Mouse (Mus musculus): Measurements from ENCODE around the gene Mylpf. TPM values are rescaled to one million over a fixed set of nuclear protein-coding genes. Genes with fewer than 3 reads are reported as not detected.

Gene Mylpf
- polyA plus RNA-seq, 1 experiment from 2014 or later, result 47.4 TPM

- no peak for ATAC-seq (ENCODE audit: low read depth)
- no peaks in the 10 kb centered on the region for H3K27me3 ChIP-seq (ENCODE audit: control insufficient read depth, insufficient read depth, low read depth, low read length)
- no peaks in the 10 kb centered on the region for H3K9me3 ChIP-seq (ENCODE audit: control insufficient read depth, low read length)
- H3K4me1 ChIP-seq (replicated peaks; ENCODE audit: control insufficient read depth, insufficient read depth, low read length), result no peaks in the 10 kb centered on the region
- no peak overlapping the region for H3K9ac ChIP-seq (ENCODE audit: low read length)
- no peak overlapping the region for H3K4me3 ChIP-seq (ENCODE audit: low read length)
- H3K36me3 ChIP-seq (ENCODE audit: control insufficient read depth, insufficient read depth, low read length), result no peaks in the 10 kb centered on the region
- 70% methylated on average over 6 of the region's 6 CpGs for WGBS
- no peak overlapping the region for H3K4me2 ChIP-seq (ENCODE audit: low read depth, low read length)
- H3K27ac ChIP-seq (ENCODE audit: low read length), result no peak overlapping the region
Observed at GRCm38 (mm10) chr7:127183828-127184227, 24.9 kb upstream of the Mylpf start.

DNA sequence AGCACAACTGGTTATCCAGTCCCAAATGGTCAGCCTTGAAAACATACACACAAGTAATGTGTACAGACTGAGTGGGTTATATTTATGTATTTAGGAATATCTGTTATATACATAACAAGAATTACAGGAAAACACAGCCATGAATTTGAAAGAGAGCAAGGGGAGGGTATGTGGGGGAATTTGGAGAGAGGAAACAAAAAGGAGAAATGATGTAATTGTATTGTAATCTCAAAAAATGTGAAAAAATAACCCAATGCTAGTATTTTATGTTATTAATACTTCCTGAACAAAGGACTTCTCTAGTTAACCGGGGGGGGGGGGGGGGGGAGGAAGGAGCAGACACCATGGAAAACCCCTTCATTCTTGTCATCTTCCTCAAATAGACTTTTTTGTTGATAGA lies 24.0 kb upstream of the Mylpf start:
- H3K36me3 ChIP-seq (ENCODE audit: control insufficient read depth, insufficient read depth, low read length), result no peaks in the 10 kb centered on the region
- H3K4me3 ChIP-seq (ENCODE audit: low read length), result no peak overlapping the region
- no peak overlapping the region for H3K4me2 ChIP-seq (ENCODE audit: low read depth, low read length)
- H3K9ac ChIP-seq (ENCODE audit: low read length), result no peak overlapping the region
- H3K4me1 ChIP-seq (replicated peaks; ENCODE audit: control insufficient read depth, insufficient read depth, low read length), result no peaks in the 10 kb centered on the region
- 10% methylated on average over 1 of the region's 1 CpGs for WGBS
- H3K9me3 ChIP-seq (ENCODE audit: control insufficient read depth, low read length), result no peaks in the 10 kb centered on the region
- no peak for ATAC-seq (ENCODE audit: low read depth)
- no peaks in the 10 kb centered on the region for H3K27me3 ChIP-seq (ENCODE audit: control insufficient read depth, insufficient read depth, low read depth, low read length)
- no peak overlapping the region for H3K27ac ChIP-seq (ENCODE audit: low read length)

DNA sequence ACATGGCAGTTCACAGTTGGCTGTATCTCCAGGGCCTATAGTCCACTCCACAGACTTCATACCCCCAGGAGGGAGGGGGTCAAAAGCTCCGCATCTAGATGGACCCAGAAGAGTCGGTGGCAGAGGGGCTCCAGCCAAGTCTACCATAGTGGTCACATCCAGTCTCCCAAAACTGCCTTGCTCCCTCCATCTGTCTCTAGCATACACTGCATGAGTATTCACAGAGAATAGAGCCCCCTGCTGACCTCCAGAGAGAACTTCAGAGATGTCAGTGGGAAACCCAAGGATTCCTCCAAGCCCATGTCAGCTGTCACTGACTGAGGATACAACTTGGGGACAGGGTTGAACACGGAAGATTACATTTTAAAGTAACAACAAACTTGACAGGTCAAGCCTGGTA lies 23.1 kb upstream of the Mylpf start:
- H3K27me3 ChIP-seq (ENCODE audit: control insufficient read depth, insufficient read depth, low read depth, low read length), result no peaks in the 10 kb centered on the region
- WGBS, result 56% methylated on average over 3 of the region's 3 CpGs
- ATAC-seq (ENCODE audit: low read depth), result 0 out of 2 replicates have a peak, but pooled peaks have one; percentile 43

GRCm38 (mm10) chr7:127187351-127187750 lies 21.3 kb upstream of the Mylpf start:
- Histone ChIP-seq H3K27ac (ENCODE audit: low read length) (no peak overlapping the region), H3K4me2 (ENCODE audit: low read depth, low read length) (no peak overlapping the region), H3K9ac (ENCODE audit: low read length) (no peak overlapping the region), H3K36me3 (ENCODE audit: control insufficient read depth, insufficient read depth, low read length) (peaks cover 9% of the 10 kb centered on the region), H3K4me1 (replicated peaks; ENCODE audit: control insufficient read depth, insufficient read depth, low read length) (no peaks in the 10 kb centered on the region), H3K4me3 (ENCODE audit: low read length) (no peak overlapping the region), H3K9me3 (ENCODE audit: control insufficient read depth, low read length) (no peaks in the 10 kb centered on the region), H3K27me3 (ENCODE audit: control insufficient read depth, insufficient read depth, low read depth, low read length) (no peaks in the 10 kb centered on the region)
- WGBS, result 67% methylated on average over 9 of the region's 10 CpGs
- no peak for ATAC-seq (ENCODE audit: low read depth)

More for the DNA sequence above, 23.1 kb upstream of the Mylpf start:
- Histone ChIP-seq H3K4me3 (ENCODE audit: low read length) (no peak overlapping the region), H3K36me3 (ENCODE audit: control insufficient read depth, insufficient read depth, low read length) (no peaks in the 10 kb centered on the region), H3K9me3 (ENCODE audit: control insufficient read depth, low read length) (no peaks in the 10 kb centered on the region), H3K27ac (ENCODE audit: low read length) (no peak overlapping the region), H3K4me2 (ENCODE audit: low read depth, low read length) (no peak overlapping the region), H3K4me1 (replicated peaks; ENCODE audit: control insufficient read depth, insufficient read depth, low read length) (no peaks in the 10 kb centered on the region), H3K9ac (ENCODE audit: low read length) (no peak overlapping the region)

GRCm38 (mm10) chr7:127188305-127189276 lies 20.1 kb upstream of the Mylpf start:
- Histone ChIP-seq H3K36me3 (ENCODE audit: control insufficient read depth, insufficient read depth, low read length) (peaks cover 18% of the 10 kb centered on the region), H3K4me3 (ENCODE audit: low read length) (no peak overlapping the region), H3K4me2 (ENCODE audit: low read depth, low read length) (no peak overlapping the region), H3K27me3 (ENCODE audit: control insufficient read depth, insufficient read depth, low read depth, low read length) (no peaks in the 10 kb centered on the region), H3K9me3 (ENCODE audit: control insufficient read depth, low read length) (no peaks in the 10 kb centered on the region), H3K9ac (ENCODE audit: low read length) (no peak overlapping the region), H3K27ac (ENCODE audit: low read length) (no peak overlapping the region), H3K4me1 (replicated peaks; ENCODE audit: control insufficient read depth, insufficient read depth, low read length) (no peaks in the 10 kb centered on the region)
- 78% methylated on average over 17 of the region's 17 CpGs for WGBS
- no peak for ATAC-seq (ENCODE audit: low read depth)

DNA sequence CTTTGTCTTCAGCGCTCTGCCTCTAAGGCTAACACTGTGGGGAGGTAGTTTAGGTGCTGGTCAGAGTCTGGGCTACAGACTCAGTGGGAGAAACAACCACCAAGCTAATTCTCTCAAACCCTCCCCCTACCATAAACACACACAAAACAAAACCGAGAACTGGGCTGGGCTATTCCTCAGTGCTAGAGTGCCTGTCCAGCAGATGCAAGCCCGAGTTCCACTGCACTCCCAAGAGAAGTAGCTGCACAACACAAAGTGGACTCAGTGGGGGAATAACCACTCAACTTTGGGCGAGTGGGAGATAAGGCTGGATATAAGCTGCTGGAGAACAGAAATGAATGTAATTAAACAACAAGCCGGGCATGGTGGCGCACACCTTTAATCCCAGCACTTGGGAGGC lies 18.0 kb upstream of the Mylpf start:
- H3K36me3 ChIP-seq (ENCODE audit: control insufficient read depth, insufficient read depth, low read length), result peaks cover 25% of the 10 kb centered on the region
- H3K9ac ChIP-seq (ENCODE audit: low read length), result no peak overlapping the region
- H3K27ac ChIP-seq (ENCODE audit: low read length), result no peak overlapping the region
- WGBS, result 76% methylated on average over 6 of the region's 6 CpGs
- no peak overlapping the region for H3K4me3 ChIP-seq (ENCODE audit: low read length)
- H3K4me2 ChIP-seq (ENCODE audit: low read depth, low read length), result no peak overlapping the region
- H3K27me3 ChIP-seq (ENCODE audit: control insufficient read depth, insufficient read depth, low read depth, low read length), result no peaks in the 10 kb centered on the region
- no peaks in the 10 kb centered on the region for H3K9me3 ChIP-seq (ENCODE audit: control insufficient read depth, low read length)
- no peak for ATAC-seq (ENCODE audit: low read depth)
- H3K4me1 ChIP-seq (replicated peaks; ENCODE audit: control insufficient read depth, insufficient read depth, low read length), result peaks cover 10% of the 10 kb centered on the region

GRCm38 (mm10) chr7:127192989-127193388 lies 15.7 kb upstream of the Mylpf start:
- Histone ChIP-seq H3K4me1 (replicated peaks; ENCODE audit: control insufficient read depth, insufficient read depth, low read length) (peaks cover 17% of the 10 kb centered on the region), H3K4me2 (ENCODE audit: low read depth, low read length) (no peak overlapping the region), H3K36me3 (ENCODE audit: control insufficient read depth, insufficient read depth, low read length) (peaks cover 36% of the 10 kb centered on the region), H3K4me3 (ENCODE audit: low read length) (no peak overlapping the region), H3K9ac (ENCODE audit: low read length) (no peak overlapping the region), H3K27ac (ENCODE audit: low read length) (no peak overlapping the region), H3K9me3 (ENCODE audit: control insufficient read depth, low read length) (no peaks in the 10 kb centered on the region), H3K27me3 (ENCODE audit: control insufficient read depth, insufficient read depth, low read depth, low read length) (no peaks in the 10 kb centered on the region)
- no peak for ATAC-seq (ENCODE audit: low read depth)
- 89% methylated on average over 5 of the region's 5 CpGs for WGBS

DNA sequence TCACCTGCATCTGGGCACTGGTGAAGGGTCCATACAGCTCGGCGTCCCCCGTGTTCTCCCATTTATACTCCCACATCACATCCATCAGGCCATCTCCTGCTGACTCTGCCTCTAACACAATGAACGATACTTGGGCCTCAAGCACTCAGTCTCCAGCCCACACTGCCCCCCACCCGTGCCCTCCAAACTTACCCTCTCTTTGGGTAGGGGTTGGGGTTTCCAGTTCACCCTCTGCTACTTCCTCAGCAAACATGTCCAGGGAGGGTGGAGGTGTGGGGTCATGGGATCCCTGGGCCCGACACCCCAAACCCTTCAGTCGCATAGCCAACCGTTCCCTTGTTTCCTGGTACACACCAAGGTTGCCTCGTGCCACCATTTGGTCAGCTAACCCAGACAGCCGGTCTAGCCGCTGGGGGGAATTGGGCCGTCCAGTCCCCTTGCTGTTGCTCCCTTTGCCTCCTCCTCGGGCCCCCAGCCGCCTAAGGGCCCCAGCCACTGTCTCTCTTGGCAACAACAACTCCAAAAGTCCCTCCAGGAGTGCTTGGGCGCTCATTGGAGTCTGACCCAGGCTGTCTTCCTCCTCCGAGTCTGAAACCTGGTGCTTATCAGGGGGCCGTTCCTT lies 14.6 kb upstream of the Mylpf start:
- 87% methylated on average over 17 of the region's 17 CpGs for WGBS
- Histone ChIP-seq H3K4me3 (ENCODE audit: low read length) (no peak overlapping the region), H3K9me3 (ENCODE audit: control insufficient read depth, low read length) (no peaks in the 10 kb centered on the region), H3K36me3 (ENCODE audit: control insufficient read depth, insufficient read depth, low read length) (peaks cover 47% of the 10 kb centered on the region), H3K4me1 (replicated peaks; ENCODE audit: control insufficient read depth, insufficient read depth, low read length) (peaks cover 17% of the 10 kb centered on the region), H3K9ac (ENCODE audit: low read length) (no peak overlapping the region; the same call in 1 of the 2 replicates), H3K27ac (ENCODE audit: low read length) (no peak overlapping the region), H3K4me2 (ENCODE audit: low read depth, low read length) (peak overlapping the region; percentile 93), H3K27me3 (ENCODE audit: control insufficient read depth, insufficient read depth, low read depth, low read length) (no peaks in the 10 kb centered on the region)
- ATAC-seq (ENCODE audit: low read depth), result no peak

DNA sequence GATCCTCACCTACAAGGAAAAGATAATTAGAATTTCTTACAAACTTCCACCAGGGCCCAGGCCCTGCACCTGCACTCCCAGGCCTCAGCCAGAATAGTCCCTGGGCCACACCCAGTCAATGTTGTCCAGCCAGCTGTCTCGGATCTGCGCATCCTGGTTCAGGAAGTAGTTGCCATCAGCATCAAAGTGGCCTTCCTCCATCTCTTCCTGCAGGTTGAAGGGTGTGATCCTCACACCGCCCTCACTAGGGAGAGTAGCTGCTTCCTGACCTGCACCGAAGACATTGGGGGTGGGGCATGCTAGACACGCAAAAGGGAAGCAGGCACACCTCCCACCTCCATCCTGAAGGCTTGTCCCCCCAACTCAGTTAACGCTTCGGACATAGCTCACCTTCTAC lies 14.1 kb upstream of the Mylpf start:
- no peaks in the 10 kb centered on the region for H3K27me3 ChIP-seq (ENCODE audit: control insufficient read depth, insufficient read depth, low read depth, low read length)
- H3K9me3 ChIP-seq (ENCODE audit: control insufficient read depth, low read length), result no peaks in the 10 kb centered on the region
- peaks cover 52% of the 10 kb centered on the region for H3K36me3 ChIP-seq (ENCODE audit: control insufficient read depth, insufficient read depth, low read length)
- peak overlapping the region; percentile 91 for H3K4me3 ChIP-seq (ENCODE audit: low read length)
- H3K9ac ChIP-seq (ENCODE audit: low read length), result peak overlapping the region; percentile 82
- H3K27ac ChIP-seq (ENCODE audit: low read length), result no peak overlapping the region
- peaks cover 17% of the 10 kb centered on the region for H3K4me1 ChIP-seq (replicated peaks; ENCODE audit: control insufficient read depth, insufficient read depth, low read length)
- ATAC-seq (ENCODE audit: low read depth), result no peak
- 55% methylated on average over 7 of the region's 7 CpGs for WGBS
- H3K4me2 ChIP-seq (ENCODE audit: low read depth, low read length), result peak overlapping the region; percentile 93

Measured in lung, embryonic 16.5 days (tissue).